Mouse (Mus musculus): Measurements from ENCODE around the gene Cbx4. TPM values are rescaled to one million over a fixed set of nuclear protein-coding genes. Genes with fewer than 3 reads are reported as not detected.

Cbx4 gene
- polyA plus RNA-seq, 1 experiment, result 0.46 TPM

- H3K4me1 ChIP-seq (ENCODE audit: control insufficient read depth, insufficient read depth, low read length), result no peaks in the 10 kb centered on the region
- H3K27ac ChIP-seq (ENCODE audit: insufficient read depth, low read length), result no peak overlapping the region
- no peaks in the 10 kb centered on the region for H3K27me3 ChIP-seq (ENCODE audit: control insufficient read depth, insufficient read depth, low read length, poor library complexity, severe bottlenecking)
- no peaks in the 10 kb centered on the region for H3K9me3 ChIP-seq (replicated peaks; ENCODE audit: control insufficient read depth, insufficient read depth, low read length, poor library complexity, severe bottlenecking)
- no peaks in the 10 kb centered on the region for H3K36me3 ChIP-seq (ENCODE audit: control insufficient read depth, insufficient read depth, low read length, poor library complexity, severe bottlenecking)
- H3K4me3 ChIP-seq (ENCODE audit: low read depth, low read length), result no peak overlapping the region
- TF ChIP-seq POLR2A (IDR thresholded peaks at IDR 0.05; ENCODE audit: insufficient read depth, low read length) (no peak), CTCF (IDR thresholded peaks at IDR 0.05; ENCODE audit: low read depth, low read length) (no peak)
- no peak overlapping the region for H3K9ac ChIP-seq (ENCODE audit: low read depth, poor library complexity, severe bottlenecking)
These were observed 19.2 kb downstream of the Cbx4 start for GRCm38 (mm10) chr11:119066841-119067240.

- H3K27me3 ChIP-seq (ENCODE audit: control insufficient read depth, insufficient read depth, low read length, poor library complexity, severe bottlenecking), result peaks cover 47% of the 10 kb centered on the region
- H3K4me3 ChIP-seq (ENCODE audit: low read depth, low read length), result no peak overlapping the region
- TF ChIP-seq EP300 (IDR thresholded peaks at IDR 0.05; ENCODE audit: insufficient read depth, low read depth, low read length) (no peak), CTCF (IDR thresholded peaks at IDR 0.05; ENCODE audit: low read depth, low read length) (no peak), POLR2A (IDR thresholded peaks at IDR 0.05; ENCODE audit: insufficient read depth, low read length) (no peak)
- H3K36me3 ChIP-seq (ENCODE audit: control insufficient read depth, insufficient read depth, low read length, poor library complexity, severe bottlenecking), result no peaks in the 10 kb centered on the region
- no peak overlapping the region for H3K9ac ChIP-seq (ENCODE audit: low read depth, poor library complexity, severe bottlenecking)
- peaks cover 5% of the 10 kb centered on the region for H3K4me1 ChIP-seq (ENCODE audit: control insufficient read depth, insufficient read depth, low read length)
- H3K27ac ChIP-seq (ENCODE audit: insufficient read depth, low read length), result no peak overlapping the region
- no peaks in the 10 kb centered on the region for H3K9me3 ChIP-seq (replicated peaks; ENCODE audit: control insufficient read depth, insufficient read depth, low read length, poor library complexity, severe bottlenecking)
These were observed 26.8 kb downstream of the Cbx4 start for GRCm38 (mm10) chr11:119059256-119059655.

- TF ChIP-seq EP300 (IDR thresholded peaks at IDR 0.05; ENCODE audit: insufficient read depth, low read depth, low read length), result no peak
- TF ChIP-seq CTCF (IDR thresholded peaks at IDR 0.05; ENCODE audit: low read depth, low read length), result no peak
- no peak for TF ChIP-seq POLR2A (IDR thresholded peaks at IDR 0.05; ENCODE audit: insufficient read depth, low read length)
- Histone ChIP-seq H3K4me1 (ENCODE audit: control insufficient read depth, insufficient read depth, low read length) (peaks cover 5% of the 10 kb centered on the region), H3K9me3 (replicated peaks; ENCODE audit: control insufficient read depth, insufficient read depth, low read length, poor library complexity, severe bottlenecking) (no peaks in the 10 kb centered on the region), H3K27ac (ENCODE audit: insufficient read depth, low read length) (no peak overlapping the region), H3K9ac (ENCODE audit: low read depth, poor library complexity, severe bottlenecking) (no peak overlapping the region), H3K4me3 (ENCODE audit: low read depth, low read length) (no peak overlapping the region), H3K36me3 (ENCODE audit: control insufficient read depth, insufficient read depth, low read length, poor library complexity, severe bottlenecking) (no peaks in the 10 kb centered on the region), H3K27me3 (ENCODE audit: control insufficient read depth, insufficient read depth, low read length, poor library complexity, severe bottlenecking) (peaks cover 52% of the 10 kb centered on the region)
These were observed 27.7 kb downstream of the Cbx4 start for GRCm38 (mm10) chr11:119058041-119058995.

- TF ChIP-seq CTCF (IDR thresholded peaks at IDR 0.05; ENCODE audit: low read depth, low read length), result no peak
- TF ChIP-seq EP300 (IDR thresholded peaks at IDR 0.05; ENCODE audit: insufficient read depth, low read depth, low read length), result no peak
- TF ChIP-seq POLR2A (IDR thresholded peaks at IDR 0.05; ENCODE audit: insufficient read depth, low read length), result no peak
- peaks cover 52% of the 10 kb centered on the region for H3K27me3 ChIP-seq (ENCODE audit: control insufficient read depth, insufficient read depth, low read length, poor library complexity, severe bottlenecking)
- peak overlapping the region; percentile 74 for H3K9ac ChIP-seq (ENCODE audit: low read depth, poor library complexity, severe bottlenecking)
- peaks cover 5% of the 10 kb centered on the region for H3K4me1 ChIP-seq (ENCODE audit: control insufficient read depth, insufficient read depth, low read length)
- no peak overlapping the region for H3K27ac ChIP-seq (ENCODE audit: insufficient read depth, low read length)
- no peak overlapping the region for H3K4me3 ChIP-seq (ENCODE audit: low read depth, low read length)
- no peaks in the 10 kb centered on the region for H3K36me3 ChIP-seq (ENCODE audit: control insufficient read depth, insufficient read depth, low read length, poor library complexity, severe bottlenecking)
- no peaks in the 10 kb centered on the region for H3K9me3 ChIP-seq (replicated peaks; ENCODE audit: control insufficient read depth, insufficient read depth, low read length, poor library complexity, severe bottlenecking)
These were observed 28.7 kb downstream of the Cbx4 start for GRCm38 (mm10) chr11:119057291-119057690.

GRCm38 (mm10) chr11:119056301-119057211 lies 29.5 kb downstream of the Cbx4 start:
- no peaks in the 10 kb centered on the region for H3K36me3 ChIP-seq (ENCODE audit: control insufficient read depth, insufficient read depth, low read length, poor library complexity, severe bottlenecking)
- TF ChIP-seq POLR2A (IDR thresholded peaks at IDR 0.05; ENCODE audit: insufficient read depth, low read length), result no peak
- TF ChIP-seq EP300 (IDR thresholded peaks at IDR 0.05; ENCODE audit: insufficient read depth, low read depth, low read length), result 0 out of 2 replicates have a peak, but pooled peaks have one; percentile 4
- H3K9ac ChIP-seq (ENCODE audit: low read depth, poor library complexity, severe bottlenecking), result peak overlapping the region; percentile 74
- no peaks in the 10 kb centered on the region for H3K9me3 ChIP-seq (replicated peaks; ENCODE audit: control insufficient read depth, insufficient read depth, low read length, poor library complexity, severe bottlenecking)
- H3K27me3 ChIP-seq (ENCODE audit: control insufficient read depth, insufficient read depth, low read length, poor library complexity, severe bottlenecking), result peaks cover 52% of the 10 kb centered on the region
- H3K27ac ChIP-seq (ENCODE audit: insufficient read depth, low read length), result no peak overlapping the region
- H3K4me1 ChIP-seq (ENCODE audit: control insufficient read depth, insufficient read depth, low read length), result peaks cover 5% of the 10 kb centered on the region
- peak overlapping the region; percentile 58 for H3K4me3 ChIP-seq (ENCODE audit: low read depth, low read length)

Measured in ES-Bruce4 (cell line).